Mouse (Mus musculus) heart, adult 2 months (tissue): ENCODE measurements around the gene Psat1. TPM values are rescaled to one million over a fixed set of nuclear protein-coding genes. Genes with fewer than 3 reads are reported as not detected.
A peak's percentile ranks its signal among the peaks of the same experiment; 100 is the strongest.

Experiments
- DNase-seq, 2 experiments: peaks; one replicate each; pipeline ENCODE4 v3.0.0; 2021
- H3K27ac ChIP-seq: fragments of 200-600 bp; 2 replicates; pipeline ENCODE4 v1.8.1; 2022
- H3K27me3 ChIP-seq: fragments of 200-500 bp; 2 replicates; pipeline ENCODE4 v1.6.1; 2012; ENCODE audit warnings: mild to moderate bottlenecking, low read length, inconsistent platforms, mixed read lengths; ENCODE audit not compliant: control insufficient read depth, insufficient read depth
- H3K36me3 ChIP-seq: fragments of 200-500 bp; 2 replicates; pipeline ENCODE4 v1.6.1; 2012; ENCODE audit warnings: low read length, inconsistent platforms; ENCODE audit not compliant: control insufficient read depth, insufficient read depth
- H3K4me1 ChIP-seq: fragments of 200-500 bp; 2 replicates; pipeline ENCODE4 v1.6.1; 2011; ENCODE audit warnings: low read length; ENCODE audit not compliant: control insufficient read depth, insufficient read depth
- H3K4me3 ChIP-seq: fragments of 200-600 bp; 2 replicates; pipeline ENCODE4 v1.8.1; 2022
- H3K79me2 ChIP-seq: fragments of 200-500 bp; replicated peaks from 2 replicates; pipeline ENCODE4 v1.6.1; 2012; ENCODE audit warnings: mild to moderate bottlenecking, inconsistent platforms, low read length, moderate library complexity, mixed read lengths; ENCODE audit not compliant: control insufficient read depth, insufficient read depth
- H3K9ac ChIP-seq: fragments of 200-500 bp; 2 replicates; pipeline ENCODE4 v1.6.1; 2012; ENCODE audit warnings: low read depth, mild to moderate bottlenecking, control low read depth, inconsistent platforms, low read length, mixed read lengths
- CTCF ChIP-seq: fragments of 200-600 bp; IDR thresholded peaks from 2 replicates; pipeline ENCODE4 v1.8.1; 2022; ENCODE audit warnings: antibody characterized with exemption, mild to moderate bottlenecking, moderate library complexity
- EP300 ChIP-seq: fragments of 200-500 bp; IDR thresholded peaks from 2 replicates; pipeline ENCODE4 v1.6.1; 2011; ENCODE audit warnings: low read depth, low read length, control low read depth; ENCODE audit not compliant: insufficient read depth
- POLR2A ChIP-seq: fragments of 200-500 bp; IDR thresholded peaks from 2 replicates; pipeline ENCODE4 v1.6.1; 2011; ENCODE audit warnings: mild to moderate bottlenecking, low read depth, low read length, control low read depth; ENCODE audit not compliant: insufficient read depth
- WGBS: fragments of 180-500 bp; shearing (Covaris S2); methylation state at CpG from one replicate; pipeline ENCODE4 v1.1.7; 2018; 5-methylcytosine and 5-hydroxymethylcytosine counted together
- intact Hi-C: fragments of 180-260 bp; cut with DNase I; formaldehyde crosslinking; loops from one replicate; pipeline ENCODE4 v1.15.1; 2025
- long read RNA-seq: library from polyadenylated mRNA; stranded (forward); transcript quantifications from one replicate; pipeline ENCODE4 v2.0.0, GENCODE M21; 2021
- polyA plus RNA-seq: library from polyadenylated mRNA; depleted of rRNA; stranded (reverse); fragments of >200 nt; gene quantifications from 2 replicates; pipeline ENCODE4 v1.2.3, GENCODE M21; 2012; rRNA removed
- total RNA-seq, 2 experiments: library from RNA; stranded (reverse); gene quantifications; 2 replicates each; pipeline ENCODE4 v1.2.3; 2021

Psat1 gene
- total RNA-seq (1 to 10 TPM; 2.3 to 3.5 TPM), polyA plus RNA-seq (2.4 and 2.8 TPM in 2 replicates)
- long read RNA-seq, partial matches to known transcripts, result 0 of 3 reads
- long read RNA-seq, other reads (novel, unspliced or antisense), result 1 of 3 reads

- DNase-seq, result no peak
- intact Hi-C loops, result no loop called here
- Histone ChIP-seq H3K9ac (no peak within 1 kb of the TSS), H3K36me3 (no peaks in the 10 kb centered on the region), H3K27ac (no peak within 1 kb of the TSS), H3K79me2 (no peaks in the 10 kb centered on the region), H3K4me1 (no peaks in the 10 kb centered on the region), H3K27me3 (no peaks in the 10 kb centered on the region), H3K4me3 (no peak within 1 kb of the TSS)
- WGBS, result 61% methylated on average over 7 of the region's 7 CpGs
- TF ChIP-seq CTCF (no peak), EP300 (no peak), POLR2A (no peak)
Observed at GRCm38 (mm10) chr19:15947237-15947636, at the start of gene Psat1. Gene Psat1 (minus strand): TSS chr19:15947337.

- 72% methylated on average over 1 of the region's 1 CpGs for WGBS
- no peaks in the 10 kb centered on the region for H3K36me3 ChIP-seq
- H3K27ac ChIP-seq, result no peak overlapping the region
- DNase-seq, result no peak
- no peak overlapping the region for H3K4me3 ChIP-seq
- no peaks in the 10 kb centered on the region for H3K4me1 ChIP-seq
- H3K79me2 ChIP-seq, result no peaks in the 10 kb centered on the region
- H3K9ac ChIP-seq, result no peak overlapping the region
- TF ChIP-seq CTCF (no peak), EP300 (no peak), POLR2A (no peak)
- intact Hi-C loops, result no loop called here
- no peaks in the 10 kb centered on the region for H3K27me3 ChIP-seq
Observed at GRCm38 (mm10) chr19:15990102-15990501, 43.0 kb upstream of the Psat1 start.

GRCm38 (mm10) chr19:15985172-15985713, 38.1 kb upstream of the Psat1 start:
- Histone ChIP-seq H3K27me3 (no peaks in the 10 kb centered on the region), H3K27ac (peak overlapping the region; percentile 70; the same call in 1 of the 2 replicates), H3K9ac (no peak overlapping the region), H3K4me1 (peaks cover 1% of the 10 kb centered on the region; the same call in 1 of the 2 replicates), H3K79me2 (no peaks in the 10 kb centered on the region), H3K4me3 (peak overlapping the region; percentile 93), H3K36me3 (no peaks in the 10 kb centered on the region)
- TF ChIP-seq POLR2A, result no peak
- TF ChIP-seq CTCF, result no peak
- no peak for TF ChIP-seq EP300
- no peak for DNase-seq
- intact Hi-C loops, result no loop called here
- 27% methylated on average over 10 of the region's 10 CpGs for WGBS

- H3K4me1 ChIP-seq, result peaks cover 1% of the 10 kb centered on the region; the same call in 1 of the 2 replicates
- H3K4me3 ChIP-seq, result peak within 1 kb of the TSS; percentile 93
- H3K27ac ChIP-seq, result peak within 1 kb of the TSS; percentile 70
- H3K79me2 ChIP-seq, result no peaks in the 10 kb centered on the region
- H3K9ac ChIP-seq, result peak within 1 kb of the TSS; percentile 81
- no peak for TF ChIP-seq EP300
- TF ChIP-seq POLR2A, result peak; percentile 66; the same call in 1 of the 2 replicates
- peak; percentile 47 for TF ChIP-seq CTCF
- DNase-seq, result peak; percentile 95
- H3K36me3 ChIP-seq, result no peaks in the 10 kb centered on the region
- no peaks in the 10 kb centered on the region for H3K27me3 ChIP-seq
- intact Hi-C loops, result no loop called here
- WGBS, result under 1% methylated on average over 87 of the region's 88 CpGs
Observed at GRCm38 (mm10) chr19:15984449-15985171, 37.5 kb upstream of the Psat1 start, which contains the start of gene Cep78. Gene Cep78 (minus strand): TSS chr19:15984989.

GRCm38 (mm10) chr19:15983739-15984344, 36.7 kb upstream of the Psat1 start:
- Histone ChIP-seq H3K4me1 (peaks cover 1% of the 10 kb centered on the region; the same call in 1 of the 2 replicates), H3K27ac (no peak overlapping the region), H3K4me3 (peak overlapping the region; percentile 93), H3K36me3 (no peaks in the 10 kb centered on the region), H3K27me3 (no peaks in the 10 kb centered on the region), H3K9ac (no peak overlapping the region), H3K79me2 (no peaks in the 10 kb centered on the region)
- intact Hi-C loops, result no loop called here
- no peak for TF ChIP-seq POLR2A
- no peak for TF ChIP-seq CTCF
- no peak for TF ChIP-seq EP300
- WGBS, result 61% methylated on average over 15 of the region's 15 CpGs
- no peak for DNase-seq
